Mouse (Mus musculus) spleen, postnatal 4 days (tissue): ENCODE measurements around the gene Gm17018.

ENCODE experiments used
- DNase-seq, 2 experiments: peaks; one replicate each; pipeline ENCODE4 v3.0.0; 2022; ENCODE audit warnings: low spot score in 2 of 2

Gm17018 gene

GRCm38 (mm10) chr19:45587509-45588292 is 27.3 kb downstream of the Gm17018 start:
- DNase-seq = no peak

- DNase-seq = no peak
Measured at GRCm38 (mm10) chr19:45589761-45590160, 29.3 kb downstream of the Gm17018 start.

GRCm38 (mm10) chr19:45591704-45592103 is 31.3 kb downstream of the Gm17018 start:
- DNase-seq = no peak

GRCm38 (mm10) chr19:45592916-45593315 is 32.5 kb downstream of the Gm17018 start:
- no peak for DNase-seq

GRCm38 (mm10) chr19:45594079-45594478 is 33.7 kb downstream of the Gm17018 start:
- DNase-seq = no peak

- no peak for DNase-seq
Measured at GRCm38 (mm10) chr19:45595481-45595880, 35.1 kb downstream of the Gm17018 start.

- no peak for DNase-seq
Measured at GRCm38 (mm10) chr19:45596019-45596418, 35.6 kb downstream of the Gm17018 start.

- DNase-seq = no peak
Measured at GRCm38 (mm10) chr19:45596434-45596833, 36.0 kb downstream of the Gm17018 start.

GRCm38 (mm10) chr19:45597106-45597505 is 36.7 kb downstream of the Gm17018 start:
- no peak for DNase-seq

GRCm38 (mm10) chr19:45602606-45603005 is 42.2 kb downstream of the Gm17018 start:
- no peak for DNase-seq

- no peak for DNase-seq
Measured at GRCm38 (mm10) chr19:45606701-45607100, 46.3 kb downstream of the Gm17018 start.

GRCm38 (mm10) chr19:45607479-45607878 is 47.1 kb downstream of the Gm17018 start:
- DNase-seq = no peak

- no peak for DNase-seq
Measured at GRCm38 (mm10) chr19:45608648-45609339, 48.4 kb downstream of the Gm17018 start.

GRCm38 (mm10) chr19:45610823-45611222 is 50.4 kb downstream of the Gm17018 start:
- DNase-seq = no peak

GRCm38 (mm10) chr19:45614375-45614774 is 54.0 kb downstream of the Gm17018 start:
- DNase-seq = no peak

- no peak for DNase-seq
Measured at GRCm38 (mm10) chr19:45614928-45615327, 54.5 kb downstream of the Gm17018 start.

GRCm38 (mm10) chr19:45615415-45616213 is 55.2 kb downstream of the Gm17018 start:
- no peak for DNase-seq

- DNase-seq = no peak
Measured at GRCm38 (mm10) chr19:45616214-45616518, 55.8 kb downstream of the Gm17018 start.

- DNase-seq = no peak
Measured at GRCm38 (mm10) chr19:45616735-45617134, 56.3 kb downstream of the Gm17018 start.

- DNase-seq = no peak
Measured at GRCm38 (mm10) chr19:45618184-45618583, 57.8 kb downstream of the Gm17018 start.

- no peak for DNase-seq
Measured at GRCm38 (mm10) chr19:45619744-45620501, 59.5 kb downstream of the Gm17018 start.

GRCm38 (mm10) chr19:45621061-45621460 is 60.6 kb downstream of the Gm17018 start:
- DNase-seq = no peak
